ENCODE assay signal across 8 mouse cellular contexts in genomic region chr19:5488878-5489571, GRCm38 (mm10). TPM values are rescaled to one million over a fixed set of nuclear protein-coding genes. Genes with fewer than 3 reads are reported as not detected.
DNase-seq lines count a peak whose midpoint lies in the region; ATAC-seq lines count a peak whose summit lies in the region.

No protein-coding gene starts in this region.

- peak; percentile 90 to 95 for DNase-seq in CD8-positive naive resting alpha-beta T cell, adult 2 months (ENCODE audit: low read depth in 2 of 2, low spot score in 2 of 2)
- peak; percentile 95 for DNase-seq in c-Kit-negative CD71-positive TER-119-positive erythroid progenitor cells, embryonic 14.5 days (ENCODE audit: low read depth, low spot score)
- peak; percentile 97 for DNase-seq in forebrain, embryonic 11.5 days (ENCODE audit: low spot score)
- peak; percentile 99 for DNase-seq in kidney, postnatal 36 days
- peak; percentile 96 for DNase-seq in telencephalon, adult 2 months (ENCODE audit: low read depth, low spot score)

- peaks cover 4% of the 10 kb centered on the region; the same call in 1 of the 2 replicates for H3K4me1 ChIP-seq in forebrain, embryonic 11.5 days (replicated peaks; ENCODE audit: control insufficient read depth, insufficient read depth, low read length)
- H3K4me1 ChIP-seq in heart, embryonic 16.5 days (ENCODE audit: control insufficient read depth, insufficient read depth, low read length) = peaks cover 34% of the 10 kb centered on the region
- peaks cover 58% of the 10 kb centered on the region for H3K4me1 ChIP-seq in liver, embryonic 15.5 days (replicated peaks)
- H3K4me1 ChIP-seq in neural tube, embryonic 12.5 days = peaks cover 26% of the 10 kb centered on the region

- no peaks in the 10 kb centered on the region for H3K27me3 ChIP-seq in forebrain, embryonic 11.5 days (ENCODE audit: control insufficient read depth, insufficient read depth, low read length)
- no peaks in the 10 kb centered on the region for H3K27me3 ChIP-seq in heart, embryonic 16.5 days (ENCODE audit: control insufficient read depth, insufficient read depth, low read length)
- no peaks in the 10 kb centered on the region for H3K27me3 ChIP-seq in liver, embryonic 15.5 days
- H3K27me3 ChIP-seq in neural tube, embryonic 12.5 days (replicated peaks) = no peaks in the 10 kb centered on the region

- 1% methylated on average over 26 of the region's 26 CpGs for WGBS in forebrain, embryonic 11.5 days
- WGBS in heart, embryonic 16.5 days = under 1% methylated on average over 26 of the region's 26 CpGs
- 0% methylated on average over 26 of the region's 26 CpGs for WGBS in liver, embryonic 15.5 days (ENCODE audit: insufficient replicate concordance)
- WGBS in neural tube, embryonic 12.5 days = under 1% methylated on average over 26 of the region's 26 CpGs

- H3K9ac ChIP-seq in forebrain, embryonic 11.5 days (ENCODE audit: low read length) = peak overlapping the region; percentile 66
- peak overlapping the region; percentile 83 for H3K9ac ChIP-seq in heart, embryonic 16.5 days (ENCODE audit: low read length)
- peak overlapping the region; percentile 76 for H3K9ac ChIP-seq in liver, embryonic 15.5 days
- peak overlapping the region; percentile 62 for H3K9ac ChIP-seq in neural tube, embryonic 12.5 days

- H3K4me2 ChIP-seq in forebrain, embryonic 11.5 days (ENCODE audit: low read depth, low read length, severe bottlenecking) = peak overlapping the region; percentile 64
- peak overlapping the region; percentile 71 for H3K4me2 ChIP-seq in heart, embryonic 16.5 days (ENCODE audit: low read depth, low read length)
- H3K4me2 ChIP-seq in liver, embryonic 15.5 days = peak overlapping the region; percentile 97
- peak overlapping the region; percentile 69 for H3K4me2 ChIP-seq in neural tube, embryonic 12.5 days (replicated peaks)

- peak overlapping the region; percentile 44 for H3K4me3 ChIP-seq in forebrain, embryonic 11.5 days (ENCODE audit: low read depth, low read length)
- peak overlapping the region; percentile 69 for H3K4me3 ChIP-seq in heart, embryonic 16.5 days (ENCODE audit: low read length)
- peak overlapping the region; percentile 64 for H3K4me3 ChIP-seq in liver, embryonic 15.5 days (replicated peaks)
- peak overlapping the region; percentile 41 for H3K4me3 ChIP-seq in neural tube, embryonic 12.5 days

- ATAC-seq in forebrain, embryonic 11.5 days (replicated peaks; ENCODE audit: low FRiP score) = peak; percentile 83
- peak; percentile 77 for ATAC-seq in heart, embryonic 16.5 days (replicated peaks; ENCODE audit: extremely low read depth, insufficient read depth, low FRiP score)
- ATAC-seq in liver, embryonic 15.5 days (ENCODE audit: insufficient read depth) = peak; percentile 73
- peak; percentile 78 for ATAC-seq in neural tube, embryonic 12.5 days (ENCODE audit: low FRiP score, low read depth)

- no peaks in the 10 kb centered on the region for H3K9me3 ChIP-seq in forebrain, embryonic 11.5 days (ENCODE audit: control insufficient read depth, low read length)
- no peaks in the 10 kb centered on the region for H3K9me3 ChIP-seq in heart, embryonic 16.5 days (replicated peaks; ENCODE audit: control insufficient read depth, low read length)
- H3K9me3 ChIP-seq in liver, embryonic 15.5 days (replicated peaks) = no peaks in the 10 kb centered on the region
- no peaks in the 10 kb centered on the region for H3K9me3 ChIP-seq in neural tube, embryonic 12.5 days

- H3K36me3 ChIP-seq in forebrain, embryonic 11.5 days (ENCODE audit: control insufficient read depth, insufficient read depth, low read length) = peaks cover 6% of the 10 kb centered on the region
- H3K36me3 ChIP-seq in heart, embryonic 16.5 days (ENCODE audit: control insufficient read depth, insufficient read depth) = peaks cover 23% of the 10 kb centered on the region
- H3K36me3 ChIP-seq in liver, embryonic 15.5 days (replicated peaks) = peaks cover 39% of the 10 kb centered on the region
- peaks cover 43% of the 10 kb centered on the region for H3K36me3 ChIP-seq in neural tube, embryonic 12.5 days

- H3K27ac ChIP-seq in forebrain, embryonic 11.5 days (ENCODE audit: low read depth, low read length) = peak overlapping the region; percentile 99
- H3K27ac ChIP-seq in heart, embryonic 16.5 days (ENCODE audit: low read length) = peak overlapping the region; percentile 100
- peak overlapping the region; percentile 99 for H3K27ac ChIP-seq in liver, embryonic 15.5 days (replicated peaks)
- peak overlapping the region; percentile 97 for H3K27ac ChIP-seq in neural tube, embryonic 12.5 days

RNA-seq across cellular contexts. Expression of gene Mus81, which starts 0.8 kb away (rescaled TPM):
- polyA plus RNA-seq in forebrain, embryonic 11.5 days (2014; fragmentation: Nextera tagmentation; extraction: Ambion mirVana) = 39.2 and 42.7 TPM in 2 replicates
- polyA plus RNA-seq in heart, embryonic 16.5 days (2015; fragmentation: Nextera tagmentation; extraction: Ambion mirVana) = 50.1 and 52.9 TPM in 2 replicates
- 14.0 and 16.4 TPM in 2 replicates for polyA plus RNA-seq in liver, embryonic 15.5 days (2015; fragmentation: Nextera tagmentation; extraction: Ambion mirVana)
- 44.6 and 47.9 TPM in 2 replicates for polyA plus RNA-seq in neural tube, embryonic 12.5 days (2016; fragmentation: Nextera tagmentation; extraction: Ambion mirVana)

RNA-seq across cellular contexts. Expression of gene Cfl1, which starts 1.2 kb away (rescaled TPM):
- polyA plus RNA-seq in forebrain, embryonic 11.5 days (2014; fragmentation: Nextera tagmentation; extraction: Ambion mirVana) = 3,238 and 3,452 TPM in 2 replicates
- 1,696 and 1,829 TPM in 2 replicates for polyA plus RNA-seq in heart, embryonic 16.5 days (2015; fragmentation: Nextera tagmentation; extraction: Ambion mirVana)
- 992 and 1,073 TPM in 2 replicates for polyA plus RNA-seq in liver, embryonic 15.5 days (2015; fragmentation: Nextera tagmentation; extraction: Ambion mirVana)
- 3,361 and 3,377 TPM in 2 replicates for polyA plus RNA-seq in neural tube, embryonic 12.5 days (2016; fragmentation: Nextera tagmentation; extraction: Ambion mirVana)

RNA-seq across cellular contexts. Expression of gene 1700020D05Rik, which starts 14.6 kb away (rescaled TPM):
- polyA plus RNA-seq in forebrain, embryonic 11.5 days (2014; fragmentation: Nextera tagmentation; extraction: Ambion mirVana) = not detected in 2 replicates
- polyA plus RNA-seq in heart, embryonic 16.5 days (2015; fragmentation: Nextera tagmentation; extraction: Ambion mirVana) = not detected in 2 replicates
- 0.12 TPM in 1 of 2 replicates, not detected in the other for polyA plus RNA-seq in liver, embryonic 15.5 days (2015; fragmentation: Nextera tagmentation; extraction: Ambion mirVana)
- polyA plus RNA-seq in neural tube, embryonic 12.5 days (2016; fragmentation: Nextera tagmentation; extraction: Ambion mirVana) = 0.32 and 0.46 TPM in 2 replicates

RNA-seq across cellular contexts. Expression of gene Efemp2, which starts 15.3 kb away (rescaled TPM):
- polyA plus RNA-seq in forebrain, embryonic 11.5 days (2014; fragmentation: Nextera tagmentation; extraction: Ambion mirVana) = 49.1 and 50.4 TPM in 2 replicates
- 62.7 and 76.1 TPM in 2 replicates for polyA plus RNA-seq in heart, embryonic 16.5 days (2015; fragmentation: Nextera tagmentation; extraction: Ambion mirVana)
- polyA plus RNA-seq in liver, embryonic 15.5 days (2015; fragmentation: Nextera tagmentation; extraction: Ambion mirVana) = 16.0 and 17.5 TPM in 2 replicates
- polyA plus RNA-seq in neural tube, embryonic 12.5 days (2016; fragmentation: Nextera tagmentation; extraction: Ambion mirVana) = 58.3 and 60.3 TPM in 2 replicates

RNA-seq across cellular contexts. Expression of gene Ctsw, which starts 20.7 kb away (rescaled TPM):
- polyA plus RNA-seq in forebrain, embryonic 11.5 days (2014; fragmentation: Nextera tagmentation; extraction: Ambion mirVana) = 3.4 and 4.0 TPM in 2 replicates
- polyA plus RNA-seq in heart, embryonic 16.5 days (2015; fragmentation: Nextera tagmentation; extraction: Ambion mirVana) = 3.1 and 7.4 TPM in 2 replicates
- polyA plus RNA-seq in liver, embryonic 15.5 days (2015; fragmentation: Nextera tagmentation; extraction: Ambion mirVana) = 0.53 and 0.54 TPM in 2 replicates
- 3.3 and 4.2 TPM in 2 replicates for polyA plus RNA-seq in neural tube, embryonic 12.5 days (2016; fragmentation: Nextera tagmentation; extraction: Ambion mirVana)

Comparison
In these comparisons a context has a peak if more than half of its experiments do, and no peak if none do; other contexts are left out.
1. Peak in every context shown above with its lines: DNase-seq, ATAC-seq, H3K4me3 ChIP-seq and H3K27ac ChIP-seq.